In the genomic region with DNA sequence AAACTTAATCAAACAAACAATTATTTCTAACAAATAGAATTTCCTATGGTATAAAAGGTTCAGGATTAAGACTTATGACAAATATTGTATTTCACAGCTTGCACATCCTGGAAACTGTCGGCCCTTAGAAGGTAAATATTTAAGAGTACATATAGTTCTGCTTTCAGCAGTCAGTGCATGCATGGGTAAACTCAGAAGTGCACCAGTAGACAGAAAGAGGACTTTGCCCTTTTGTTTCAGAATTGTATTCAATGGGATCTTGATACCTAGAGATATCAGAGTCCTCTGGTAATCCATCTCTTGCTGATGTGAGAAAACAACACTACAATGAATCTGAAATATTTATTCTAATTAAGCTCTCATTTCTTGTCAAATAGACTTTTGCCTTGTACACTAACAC, we compare ENCODE assay signal across 24 mouse cellular contexts. TPM values are rescaled to one million over a fixed set of nuclear protein-coding genes. Genes with fewer than 3 reads are reported as not detected.
"Had no signal": no experiment of that assay in that cellular context is flagged by ENCODE, and none has a peak within 500 bp of the region (broad histone marks: within the 10 kb centered on the region; RNA-seq: fewer than 3 reads in every experiment).

No protein-coding gene starts in this region.

- H3K27me3 ChIP-seq: heart, embryonic 12.5 days; hindbrain, embryonic 12.5 days; limb, embryonic 12.5 days had no signal

- H3K4me2 ChIP-seq: heart, embryonic 12.5 days; hindbrain, embryonic 12.5 days; hindbrain, embryonic 14.5 days; limb, embryonic 12.5 days had no signal

- H3K9me3 ChIP-seq: heart, embryonic 10.5 days; heart, embryonic 12.5 days; hindbrain, embryonic 10.5 days; hindbrain, embryonic 12.5 days; limb, embryonic 10.5 days; limb, embryonic 12.5 days had no signal

- DNase-seq: gastrocnemius, postnatal 14 days; gastrocnemius, postnatal 36 days; heart, adult 11 months; heart, adult 2 months; heart, postnatal 10 days; heart, postnatal 4 days; kidney, adult 11 months; kidney, adult 2 months; kidney, adult 9 months; kidney, postnatal 10 days; kidney, postnatal 25 days; kidney, postnatal 4 days had no signal

- H3K9ac ChIP-seq: heart, embryonic 12.5 days; hindbrain, embryonic 12.5 days; hindbrain, embryonic 14.5 days; limb, embryonic 12.5 days had no signal

- H3K27ac ChIP-seq: heart, adult 2 months; heart, embryonic 10.5 days; hindbrain, embryonic 10.5 days; hindbrain, embryonic 12.5 days; hindbrain, embryonic 14.5 days; layer of hippocampus, adult 2 months; left cerebral cortex, adult 2 months; limb, embryonic 10.5 days; limb, embryonic 12.5 days had no signal

- H3K36me3 ChIP-seq: heart, embryonic 10.5 days; heart, embryonic 12.5 days; hindbrain, embryonic 10.5 days; hindbrain, embryonic 12.5 days; limb, embryonic 10.5 days; limb, embryonic 12.5 days had no signal

- ATAC-seq: forebrain, embryonic 16.5 days; hindbrain, embryonic 16.5 days; inflammation-experienced regulatory T-cells, adult 6 months had no signal

- H3K4me3 ChIP-seq: heart, adult 2 months; heart, embryonic 10.5 days; heart, embryonic 12.5 days; hindbrain, embryonic 10.5 days; hindbrain, embryonic 12.5 days; layer of hippocampus, adult 2 months; left cerebral cortex, adult 2 months; limb, embryonic 10.5 days; limb, embryonic 12.5 days had no signal

- H3K4me1 ChIP-seq: heart, embryonic 10.5 days; heart, embryonic 12.5 days; hindbrain, embryonic 10.5 days; hindbrain, embryonic 12.5 days; limb, embryonic 10.5 days; limb, embryonic 12.5 days had no signal

RNA-seq across cellular contexts. Expression of a gene that starts 54.0 kb away (rescaled TPM):
- polyA plus RNA-seq: inflammation-experienced regulatory T-cells, adult 6 months had no signal
